Mouse (Mus musculus) testis, adult 2 months (tissue): Measurements from ENCODE around the gene Nufip2.

Source experiments
- CTCF ChIP-seq: fragments of 200-500 bp; IDR thresholded peaks from 2 replicates; pipeline ENCODE4 v1.5.1; 2012; ENCODE audit warnings: low read depth, mild to moderate bottlenecking, inconsistent platforms, low read length, moderate library complexity; ENCODE audit not compliant: control insufficient read depth, insufficient read depth, insufficient replicate concordance
- POLR2A ChIP-seq: fragments of 200-500 bp; IDR thresholded peaks from 2 replicates; pipeline ENCODE4 v1.6.1; 2012; ENCODE audit warnings: low read depth, mild to moderate bottlenecking, inconsistent platforms, low read length, moderate library complexity; ENCODE audit not compliant: control insufficient read depth

DNA sequence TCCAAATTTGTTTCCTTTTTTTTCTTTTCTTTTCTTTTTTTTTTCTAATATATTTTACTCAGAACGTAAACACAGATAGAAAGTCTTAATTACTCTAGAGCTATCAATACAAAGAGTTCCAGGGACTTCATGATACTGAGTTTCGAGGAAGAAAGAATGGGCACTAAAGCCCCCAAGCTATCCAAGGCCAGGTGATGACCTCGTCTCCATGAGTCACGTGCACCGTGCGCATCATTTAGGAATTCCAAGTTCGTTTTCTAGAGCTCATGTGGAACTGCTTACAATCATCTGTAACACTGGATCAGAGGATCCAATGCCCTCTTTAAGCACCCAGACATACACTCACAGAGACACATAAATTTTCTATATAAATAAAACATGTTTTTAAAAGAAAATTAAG, 37.1 kb upstream of the Nufip2 start:
- no peak for TF ChIP-seq CTCF
- TF ChIP-seq POLR2A = no peak
